Mouse (Mus musculus): ENCODE results near the gene Hsf2bp. TPM values are rescaled to one million over a fixed set of nuclear protein-coding genes. Genes with fewer than 3 reads are reported as not detected.

The Hsf2bp gene
- polyA plus RNA-seq, 1 experiment from 2014 or later: 0.13 TPM

DNA sequence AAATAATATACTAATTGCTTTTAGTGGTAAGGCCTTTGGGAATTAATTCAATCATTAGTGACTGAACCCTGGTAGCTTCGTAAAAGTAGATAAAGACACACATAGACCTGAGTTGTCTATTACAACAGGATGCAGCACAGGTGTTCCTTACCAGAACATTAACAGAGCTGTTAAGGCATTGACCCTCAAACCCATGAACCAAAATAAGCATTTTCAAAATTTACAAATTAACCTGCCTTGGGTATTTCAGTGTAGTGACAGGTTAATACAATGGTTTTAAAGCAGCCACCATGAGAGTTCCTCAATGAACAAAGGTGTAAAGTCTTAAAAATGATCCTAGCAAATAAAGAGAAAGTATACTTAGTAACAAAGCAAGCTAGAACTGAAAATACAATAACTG is 69.6 kb downstream of the Hsf2bp start:
- H3K27me3 ChIP-seq (ENCODE audit: control insufficient read depth, insufficient read depth, low read length): no peaks in the 10 kb centered on the region
- H3K4me1 ChIP-seq (ENCODE audit: control insufficient read depth, insufficient read depth, low read length): 0 out of 2 replicates have a peak, but pooled peaks cover 2% of the 10 kb centered on the region
- H3K27ac ChIP-seq (ENCODE audit: low read length): no peak overlapping the region
- no peaks in the 10 kb centered on the region for H3K9me3 ChIP-seq (replicated peaks; ENCODE audit: control insufficient read depth, low read length)
- no peak overlapping the region for H3K4me3 ChIP-seq (ENCODE audit: low read length)
- no peak for ATAC-seq (replicated peaks; ENCODE audit: extremely low read depth, insufficient read depth, low FRiP score)
- no peak overlapping the region for H3K9ac ChIP-seq (ENCODE audit: low read length)
- 89% methylated on average over 1 of the region's 1 CpGs for WGBS
- no peak overlapping the region for H3K4me2 ChIP-seq (ENCODE audit: low read depth, low read length)
- H3K36me3 ChIP-seq (ENCODE audit: control insufficient read depth, insufficient read depth): no peaks in the 10 kb centered on the region

DNA sequence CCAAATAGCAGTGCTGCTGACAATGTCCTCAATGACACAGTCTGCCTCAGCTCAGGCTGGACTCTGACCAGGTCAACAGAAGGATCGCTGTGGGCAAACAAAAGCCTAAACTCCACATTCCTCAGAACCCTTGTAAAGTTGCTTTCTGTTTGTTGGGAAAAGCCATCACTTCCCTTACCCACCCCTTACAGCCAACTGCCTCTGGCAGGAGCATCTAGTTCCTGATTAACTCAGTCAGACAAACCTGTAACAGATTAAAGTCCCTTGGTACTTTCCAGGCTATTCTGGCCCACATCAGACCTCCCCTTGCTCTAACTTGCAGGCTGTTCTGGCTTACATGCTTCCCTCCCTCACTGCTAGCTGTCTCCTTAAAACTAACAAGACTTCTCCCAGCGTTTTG is 70.5 kb downstream of the Hsf2bp start:
- Histone ChIP-seq H3K4me2 (ENCODE audit: low read depth, low read length) (no peak overlapping the region), H3K27ac (ENCODE audit: low read length) (no peak overlapping the region), H3K9ac (ENCODE audit: low read length) (no peak overlapping the region), H3K4me1 (ENCODE audit: control insufficient read depth, insufficient read depth, low read length) (0 out of 2 replicates have a peak, but pooled peaks cover 2% of the 10 kb centered on the region), H3K27me3 (ENCODE audit: control insufficient read depth, insufficient read depth, low read length) (no peaks in the 10 kb centered on the region), H3K9me3 (replicated peaks; ENCODE audit: control insufficient read depth, low read length) (no peaks in the 10 kb centered on the region), H3K36me3 (ENCODE audit: control insufficient read depth, insufficient read depth) (no peaks in the 10 kb centered on the region), H3K4me3 (ENCODE audit: low read length) (no peak overlapping the region)
- 47% methylated on average over 2 of the region's 2 CpGs for WGBS
- ATAC-seq (replicated peaks; ENCODE audit: extremely low read depth, insufficient read depth, low FRiP score): no peak

DNA sequence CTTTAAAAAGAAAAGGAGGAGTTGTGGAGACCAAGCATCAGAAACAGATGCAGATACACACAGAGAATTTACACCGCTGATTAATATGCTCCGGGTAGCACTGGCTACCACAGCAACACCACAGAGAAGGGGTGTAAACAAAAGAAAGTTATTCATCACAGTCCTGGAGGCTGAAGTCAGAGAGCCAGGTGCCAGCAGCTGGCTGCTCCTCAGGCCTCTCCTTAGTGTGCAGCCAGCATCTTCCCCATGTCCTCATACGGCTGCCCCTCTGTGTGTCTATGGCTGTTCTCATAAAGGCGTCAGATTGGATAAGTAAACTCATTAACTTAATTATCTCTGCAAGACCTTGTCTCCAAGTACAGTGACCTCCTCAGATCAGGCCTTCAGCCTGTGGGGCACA is 73.2 kb downstream of the Hsf2bp start:
- H3K4me1 ChIP-seq (ENCODE audit: control insufficient read depth, insufficient read depth, low read length): peaks cover 2% of the 10 kb centered on the region; the same call in 1 of the 2 replicates
- H3K9ac ChIP-seq (ENCODE audit: low read length): no peak overlapping the region
- H3K27ac ChIP-seq (ENCODE audit: low read length): no peak overlapping the region
- WGBS: 89% methylated on average over 4 of the region's 4 CpGs
- no peaks in the 10 kb centered on the region for H3K27me3 ChIP-seq (ENCODE audit: control insufficient read depth, insufficient read depth, low read length)
- no peak overlapping the region for H3K4me2 ChIP-seq (ENCODE audit: low read depth, low read length)
- ATAC-seq (replicated peaks; ENCODE audit: extremely low read depth, insufficient read depth, low FRiP score): no peak
- no peaks in the 10 kb centered on the region for H3K9me3 ChIP-seq (replicated peaks; ENCODE audit: control insufficient read depth, low read length)
- H3K4me3 ChIP-seq (ENCODE audit: low read length): no peak overlapping the region
- no peaks in the 10 kb centered on the region for H3K36me3 ChIP-seq (ENCODE audit: control insufficient read depth, insufficient read depth)

DNA sequence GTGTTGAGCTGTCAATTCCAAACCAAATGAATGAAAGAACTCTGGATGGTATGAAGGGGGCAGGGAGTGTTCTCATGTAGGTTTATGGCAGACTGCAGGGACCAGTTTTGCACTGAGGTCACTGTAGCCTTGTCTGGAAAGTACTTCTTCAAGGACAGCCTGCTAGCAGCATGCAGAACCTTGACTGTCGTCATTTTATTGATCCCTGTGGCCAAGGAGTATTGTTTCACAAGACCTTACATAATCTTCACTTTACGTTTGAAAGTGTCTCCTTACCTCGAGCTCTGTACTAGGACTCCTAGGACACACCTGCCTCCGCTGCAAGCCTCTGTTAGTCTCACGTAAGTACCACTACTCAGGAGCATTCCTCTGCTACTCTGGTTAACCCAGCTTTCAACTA is 73.9 kb downstream of the Hsf2bp start:
- no peak for ATAC-seq (replicated peaks; ENCODE audit: extremely low read depth, insufficient read depth, low FRiP score)
- no peak overlapping the region for H3K4me3 ChIP-seq (ENCODE audit: low read length)
- no peaks in the 10 kb centered on the region for H3K27me3 ChIP-seq (ENCODE audit: control insufficient read depth, insufficient read depth, low read length)
- 87% methylated on average over 5 of the region's 5 CpGs for WGBS
- H3K27ac ChIP-seq (ENCODE audit: low read length): no peak overlapping the region
- no peak overlapping the region for H3K9ac ChIP-seq (ENCODE audit: low read length)
- H3K36me3 ChIP-seq (ENCODE audit: control insufficient read depth, insufficient read depth): no peaks in the 10 kb centered on the region
- H3K9me3 ChIP-seq (replicated peaks; ENCODE audit: control insufficient read depth, low read length): no peaks in the 10 kb centered on the region
- H3K4me1 ChIP-seq (ENCODE audit: control insufficient read depth, insufficient read depth, low read length): peaks cover 2% of the 10 kb centered on the region; the same call in 1 of the 2 replicates
- no peak overlapping the region for H3K4me2 ChIP-seq (ENCODE audit: low read depth, low read length)

DNA sequence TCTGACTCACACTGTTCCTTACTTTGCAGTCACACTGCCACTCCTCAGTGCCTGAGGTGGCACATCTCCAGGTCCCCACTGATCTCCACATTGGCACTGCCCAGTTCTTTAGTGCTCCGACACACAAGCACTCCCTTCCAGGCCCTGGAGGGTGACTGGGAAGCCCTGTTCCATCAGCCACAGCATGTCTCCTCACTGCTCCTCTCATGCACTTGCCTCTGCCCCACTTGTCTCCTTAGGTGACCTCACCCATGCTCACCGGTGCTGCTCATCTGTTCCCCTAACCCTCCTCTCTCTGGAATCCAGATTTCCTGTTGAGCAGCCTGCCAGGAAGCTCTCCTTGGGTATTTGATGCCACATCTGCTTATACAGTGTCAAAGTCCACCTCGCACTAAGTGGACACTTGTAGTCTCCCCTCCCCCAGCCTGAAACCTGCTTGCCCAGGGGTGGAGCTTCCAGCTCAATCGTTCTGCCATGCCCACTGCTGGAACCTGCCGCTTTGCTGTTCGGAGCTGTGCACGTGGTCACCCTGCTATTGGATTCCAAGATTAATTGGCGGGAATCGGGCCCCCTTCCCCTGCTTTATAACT is 81.5 kb downstream of the Hsf2bp start:
- Histone ChIP-seq H3K36me3 (ENCODE audit: control insufficient read depth, insufficient read depth) (no peaks in the 10 kb centered on the region), H3K27me3 (ENCODE audit: control insufficient read depth, insufficient read depth, low read length) (no peaks in the 10 kb centered on the region), H3K4me3 (ENCODE audit: low read length) (no peak overlapping the region), H3K9me3 (replicated peaks; ENCODE audit: control insufficient read depth, low read length) (no peaks in the 10 kb centered on the region), H3K27ac (ENCODE audit: low read length) (no peak overlapping the region), H3K9ac (ENCODE audit: low read length) (no peak overlapping the region), H3K4me1 (ENCODE audit: control insufficient read depth, insufficient read depth, low read length) (no peaks in the 10 kb centered on the region; the same call in 1 of the 2 replicates), H3K4me2 (ENCODE audit: low read depth, low read length) (no peak overlapping the region)
- 87% methylated on average over 9 of the region's 9 CpGs for WGBS
- ATAC-seq (replicated peaks; ENCODE audit: extremely low read depth, insufficient read depth, low FRiP score): no peak

DNA sequence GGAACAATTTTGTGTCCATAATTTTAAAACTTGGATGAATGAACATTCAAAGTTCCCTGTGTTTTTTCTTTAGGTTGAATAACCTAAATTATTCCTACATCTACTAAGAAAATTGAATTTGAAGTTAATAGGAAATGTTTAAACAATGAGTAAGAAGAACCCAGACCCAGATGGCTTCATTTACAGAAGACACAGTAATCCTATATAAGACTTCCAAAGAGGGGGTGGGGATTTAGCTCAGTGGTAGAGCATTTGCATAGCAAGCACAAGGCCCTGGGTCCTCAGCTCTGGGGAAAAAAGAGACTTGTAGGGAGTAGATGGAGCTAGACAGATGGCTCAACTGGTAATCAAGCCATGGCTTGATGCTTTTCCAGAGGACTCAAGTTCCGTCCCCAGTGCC is 87.1 kb downstream of the Hsf2bp start:
- no peaks in the 10 kb centered on the region for H3K27me3 ChIP-seq (ENCODE audit: control insufficient read depth, insufficient read depth, low read length)
- no peak for ATAC-seq (replicated peaks; ENCODE audit: extremely low read depth, insufficient read depth, low FRiP score)
- H3K9ac ChIP-seq (ENCODE audit: low read length): no peak overlapping the region
- H3K4me2 ChIP-seq (ENCODE audit: low read depth, low read length): no peak overlapping the region
- no peaks in the 10 kb centered on the region for H3K36me3 ChIP-seq (ENCODE audit: control insufficient read depth, insufficient read depth)
- H3K4me3 ChIP-seq (ENCODE audit: low read length): no peak overlapping the region
- no peak overlapping the region for H3K27ac ChIP-seq (ENCODE audit: low read length)
- 82% methylated on average over 1 of the region's 1 CpGs for WGBS
- H3K4me1 ChIP-seq (ENCODE audit: control insufficient read depth, insufficient read depth, low read length): 0 out of 2 replicates have a peak, but pooled peaks cover 2% of the 10 kb centered on the region
- H3K9me3 ChIP-seq (replicated peaks; ENCODE audit: control insufficient read depth, low read length): no peaks in the 10 kb centered on the region

DNA sequence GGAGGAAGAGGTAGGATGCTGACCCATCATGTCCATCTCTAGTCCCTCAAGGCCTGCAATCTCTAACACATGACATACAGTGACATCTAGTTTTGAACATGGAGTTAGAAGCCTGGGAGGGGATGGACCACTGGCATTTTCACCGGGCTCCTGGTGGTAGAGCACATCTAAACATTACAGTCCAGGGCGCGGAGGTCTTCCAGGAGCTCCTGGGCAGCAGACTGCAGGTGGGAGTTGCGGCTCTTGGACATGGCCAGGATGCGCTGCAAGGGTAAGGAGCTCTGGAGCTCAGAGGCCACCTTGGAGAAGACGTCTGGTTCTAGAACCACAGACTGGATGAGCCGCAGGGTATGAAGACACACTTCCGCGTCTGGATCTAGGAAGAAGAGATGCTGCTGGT is 89.7 kb downstream of the Hsf2bp start:
- Histone ChIP-seq H3K27me3 (ENCODE audit: control insufficient read depth, insufficient read depth, low read length) (no peaks in the 10 kb centered on the region), H3K4me1 (ENCODE audit: control insufficient read depth, insufficient read depth, low read length) (peaks cover 8% of the 10 kb centered on the region; the same call in 1 of the 2 replicates), H3K9ac (ENCODE audit: low read length) (no peak overlapping the region), H3K36me3 (ENCODE audit: control insufficient read depth, insufficient read depth) (no peaks in the 10 kb centered on the region), H3K27ac (ENCODE audit: low read length) (no peak overlapping the region), H3K4me3 (ENCODE audit: low read length) (no peak overlapping the region), H3K4me2 (ENCODE audit: low read depth, low read length) (no peak overlapping the region), H3K9me3 (replicated peaks; ENCODE audit: control insufficient read depth, low read length) (no peaks in the 10 kb centered on the region)
- no peak for ATAC-seq (replicated peaks; ENCODE audit: extremely low read depth, insufficient read depth, low FRiP score)
- WGBS: 93% methylated on average over 9 of the region's 9 CpGs

DNA sequence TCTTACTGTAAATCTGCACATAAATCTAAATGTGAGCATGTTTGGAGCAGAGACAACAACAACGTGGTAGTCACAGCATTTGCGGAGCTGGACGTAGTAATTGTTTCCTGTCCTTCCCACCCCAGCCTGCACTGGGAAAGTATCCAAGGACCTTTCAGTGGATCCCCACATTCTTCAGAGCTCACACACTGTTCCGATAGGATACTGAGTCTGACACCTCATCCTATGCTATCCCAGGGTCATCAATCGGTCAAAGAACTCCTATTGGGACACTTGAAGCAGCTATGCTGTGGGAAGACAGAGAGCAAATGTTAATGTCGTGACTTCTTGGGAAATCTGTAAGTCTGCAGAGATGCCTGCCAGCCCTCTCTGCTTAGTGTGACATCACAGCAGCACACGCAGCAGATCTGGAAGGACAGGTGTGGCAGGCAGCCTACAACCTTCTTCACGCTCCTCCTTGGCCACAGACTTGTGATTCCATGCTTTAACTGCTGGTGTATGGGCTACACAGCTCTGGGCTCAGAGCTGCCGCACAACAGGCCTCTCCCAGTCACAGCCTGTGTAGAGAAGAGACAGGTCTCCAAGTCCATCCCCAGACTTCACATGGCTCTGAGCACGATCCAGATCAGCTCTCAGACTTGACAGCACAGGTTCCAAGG is 92.1 kb downstream of the Hsf2bp start:
- Histone ChIP-seq H3K4me3 (ENCODE audit: low read length) (no peak overlapping the region), H3K27me3 (ENCODE audit: control insufficient read depth, insufficient read depth, low read length) (no peaks in the 10 kb centered on the region), H3K9me3 (replicated peaks; ENCODE audit: control insufficient read depth, low read length) (no peaks in the 10 kb centered on the region), H3K36me3 (ENCODE audit: control insufficient read depth, insufficient read depth) (no peaks in the 10 kb centered on the region), H3K4me1 (ENCODE audit: control insufficient read depth, insufficient read depth, low read length) (peaks cover 19% of the 10 kb centered on the region), H3K4me2 (ENCODE audit: low read depth, low read length) (no peak overlapping the region), H3K9ac (ENCODE audit: low read length) (no peak overlapping the region), H3K27ac (ENCODE audit: low read length) (no peak overlapping the region)
- no peak for ATAC-seq (replicated peaks; ENCODE audit: extremely low read depth, insufficient read depth, low FRiP score)
- 48% methylated on average over 10 of the region's 10 CpGs for WGBS

DNA sequence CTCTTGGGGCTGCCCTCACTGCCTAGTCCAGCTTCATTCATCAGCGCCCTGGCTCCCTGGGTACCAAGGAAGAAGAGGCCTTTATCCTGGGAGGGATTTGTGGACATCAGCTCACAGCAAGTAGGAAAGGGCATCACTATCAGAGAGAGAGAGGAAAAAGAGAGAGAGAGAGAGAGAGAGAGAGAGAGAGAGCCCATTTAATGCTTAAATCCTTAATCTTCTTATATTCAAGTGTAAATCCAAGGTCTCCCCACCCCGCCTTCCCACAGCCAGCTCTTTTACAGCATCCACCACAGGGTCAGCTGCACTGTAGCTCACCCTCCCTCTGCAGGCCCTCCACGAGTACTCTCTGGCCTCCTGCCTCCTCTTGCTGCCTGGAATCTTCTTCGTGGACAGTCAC is 94.5 kb downstream of the Hsf2bp start:
- Histone ChIP-seq H3K27ac (ENCODE audit: low read length) (no peak overlapping the region), H3K4me3 (ENCODE audit: low read length) (no peak overlapping the region), H3K4me1 (ENCODE audit: control insufficient read depth, insufficient read depth, low read length) (peaks cover 30% of the 10 kb centered on the region), H3K27me3 (ENCODE audit: control insufficient read depth, insufficient read depth, low read length) (no peaks in the 10 kb centered on the region), H3K4me2 (ENCODE audit: low read depth, low read length) (no peak overlapping the region), H3K9ac (ENCODE audit: low read length) (no peak overlapping the region), H3K36me3 (ENCODE audit: control insufficient read depth, insufficient read depth) (no peaks in the 10 kb centered on the region), H3K9me3 (replicated peaks; ENCODE audit: control insufficient read depth, low read length) (no peaks in the 10 kb centered on the region)
- ATAC-seq (replicated peaks; ENCODE audit: extremely low read depth, insufficient read depth, low FRiP score): no peak
- WGBS: 64% methylated on average over 4 of the region's 4 CpGs
